Mouse (Mus musculus): ENCODE measurements at regions not wholly inside any gene's neighbourhood (a gene's known extent, or its start where the extent isn't known, plus 50 kb on each side); places are given as distances from the start of the nearest gene placed in this dataset.

- no peak for DNase-seq (ENCODE audit: low read depth)
These were observed 277.1 kb downstream of the Rnf152 start for GRCm38 (mm10) chr1:105079437-105079836.

- DNase-seq (ENCODE audit: low read depth) = no peak
These were observed 280.8 kb downstream of the Rnf152 start for GRCm38 (mm10) chr1:105075728-105076127.

- no peak for DNase-seq (ENCODE audit: low read depth)
These were observed 282.2 kb downstream of the Rnf152 start for GRCm38 (mm10) chr1:105074326-105074725.

- DNase-seq (ENCODE audit: low read depth) = no peak
These were observed 285.7 kb downstream of the Rnf152 start for GRCm38 (mm10) chr1:105070661-105071455.

- no peak for DNase-seq (ENCODE audit: low read depth)
These were observed 288.6 kb downstream of the Rnf152 start for GRCm38 (mm10) chr1:105067902-105068301.

- DNase-seq (ENCODE audit: low read depth) = no peak
These were observed 289.3 kb downstream of the Rnf152 start for GRCm38 (mm10) chr1:105067049-105067795.

GRCm38 (mm10) chr1:105050584-105051363, 282.4 kb downstream of the Cdh20 start:
- DNase-seq (ENCODE audit: low read depth) = no peak

All from NIH3T3 (cell line).